Mouse (Mus musculus): ENCODE measurements at regions not wholly inside any gene's neighbourhood (a gene's known extent, or its start where the extent isn't known, plus 50 kb on each side); places are given as distances from the start of the nearest gene placed in this dataset.

DNA sequence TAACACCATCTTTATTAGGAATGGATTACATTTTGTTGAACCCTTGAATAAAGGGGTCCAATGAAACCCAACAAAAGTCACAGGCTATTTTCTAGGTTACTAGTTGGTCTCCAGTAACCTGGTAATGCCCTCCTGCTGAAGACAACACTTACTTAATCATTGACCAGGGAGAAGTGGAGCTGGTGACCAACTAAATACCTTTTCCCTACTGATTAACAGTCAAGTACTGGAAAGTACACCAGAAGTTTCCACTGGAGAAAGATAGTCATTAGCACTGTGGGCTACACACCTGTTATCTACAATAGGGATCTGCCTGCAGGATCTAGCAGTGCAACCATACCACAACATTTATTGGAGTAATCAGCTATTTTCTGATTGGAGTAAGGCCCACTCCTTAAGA is 718.7 kb downstream of the Trhde start:
- DNase-seq (ENCODE audit: low spot score in 2 of 2): no peak

DNA sequence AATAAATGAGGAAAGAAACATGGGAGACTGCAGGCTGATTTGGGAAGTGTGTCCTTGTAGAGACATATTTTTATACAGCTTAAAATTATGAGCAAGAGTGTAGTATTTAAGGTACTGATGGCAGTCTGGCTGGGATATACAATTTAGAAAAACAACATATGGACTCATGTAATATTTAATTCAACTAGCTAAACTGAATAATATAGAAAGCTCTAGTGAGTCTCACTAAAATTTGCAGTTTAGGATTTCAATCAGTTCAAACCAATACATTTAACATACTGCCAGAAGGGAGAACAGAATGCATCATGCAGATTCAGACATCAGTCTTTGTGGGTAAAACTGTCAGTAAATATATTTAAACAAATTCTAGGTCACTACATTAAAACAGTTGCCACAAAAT is 760.1 kb downstream of the Trhde start:
- no peak for DNase-seq (ENCODE audit: low spot score in 2 of 2)

DNA sequence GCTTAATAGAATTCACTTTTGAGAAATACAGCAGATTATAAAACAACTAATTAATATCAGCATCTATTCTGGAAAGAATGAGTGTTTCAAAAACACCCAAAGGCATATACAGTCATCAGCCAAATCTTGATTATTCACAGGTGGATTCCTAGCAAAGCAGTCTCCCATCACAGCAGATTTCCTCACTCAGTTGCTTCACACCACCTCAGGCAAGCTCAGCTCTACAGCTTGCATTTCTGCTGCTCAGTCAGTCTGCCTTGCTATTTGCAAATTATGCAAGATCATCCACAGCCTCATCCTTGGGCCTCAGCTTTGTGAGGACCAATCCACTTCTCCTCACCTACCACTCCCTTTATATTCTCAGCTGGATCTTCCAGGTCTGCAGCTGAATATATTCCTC is 788.7 kb downstream of the Trhde start:
- DNase-seq (ENCODE audit: low spot score in 2 of 2): no peak

DNA sequence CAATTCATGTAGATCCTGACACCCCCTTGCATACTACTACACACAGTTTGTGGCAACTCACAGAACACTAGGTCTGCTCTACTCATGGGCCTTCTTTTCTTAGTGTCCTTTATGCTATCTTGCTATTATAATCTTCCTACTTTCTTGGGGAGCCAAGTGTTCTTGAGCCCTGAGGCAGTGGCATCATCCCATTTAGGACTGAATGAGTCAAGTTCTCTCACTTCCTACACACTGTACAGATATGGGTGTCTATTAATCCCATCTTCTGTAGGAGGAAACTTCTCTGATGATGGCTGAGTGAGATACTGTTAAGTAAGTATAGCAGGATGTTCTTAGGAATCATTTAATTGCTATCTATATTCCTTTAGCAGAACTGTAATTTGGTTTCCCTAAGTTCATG is 816.7 kb downstream of the Trhde start:
- DNase-seq (ENCODE audit: low spot score in 2 of 2): peak; percentile 6 to 7

DNA sequence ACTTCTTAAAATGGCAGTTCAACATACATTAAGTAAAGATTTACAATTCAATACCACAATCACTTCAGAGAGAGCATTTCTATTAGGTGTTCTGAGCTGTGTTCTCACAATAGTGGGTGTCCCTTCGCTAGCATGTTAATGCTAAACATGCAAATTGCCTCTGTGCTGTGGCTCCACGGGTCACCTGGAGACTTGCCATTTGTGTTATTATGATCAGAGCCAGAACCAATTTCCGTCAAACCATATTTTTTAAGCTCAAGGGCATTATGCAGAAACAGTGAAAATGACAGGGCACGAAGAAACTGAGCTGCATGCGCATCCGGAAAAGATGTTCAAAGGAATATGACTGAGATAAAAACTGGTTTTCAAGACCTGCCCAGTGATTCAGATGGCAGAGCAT is 829.3 kb downstream of the Trhde start:
- DNase-seq (ENCODE audit: low spot score in 2 of 2): no peak

DNA sequence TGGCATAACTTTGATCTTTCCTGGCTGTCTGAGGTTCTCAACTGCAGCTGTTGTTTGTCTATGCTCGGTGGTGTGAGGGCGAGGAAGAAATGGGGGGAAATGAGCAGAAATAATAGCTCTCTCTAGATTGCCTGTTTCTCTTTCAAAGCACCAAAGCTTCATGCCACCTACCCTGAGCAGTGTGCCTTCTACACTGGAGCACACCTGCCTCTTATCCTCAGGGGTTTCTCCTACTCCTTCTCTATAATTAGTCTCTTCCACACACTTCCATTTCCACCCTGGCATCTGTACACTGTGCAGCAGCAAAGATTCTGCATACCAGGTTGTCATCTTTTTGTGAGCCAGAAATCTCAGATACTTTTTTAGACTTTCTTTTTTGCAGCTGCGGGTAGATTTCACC is 855.3 kb downstream of the Trhde start:
- DNase-seq (ENCODE audit: low spot score in 2 of 2): peak; percentile 17 to 36

DNA sequence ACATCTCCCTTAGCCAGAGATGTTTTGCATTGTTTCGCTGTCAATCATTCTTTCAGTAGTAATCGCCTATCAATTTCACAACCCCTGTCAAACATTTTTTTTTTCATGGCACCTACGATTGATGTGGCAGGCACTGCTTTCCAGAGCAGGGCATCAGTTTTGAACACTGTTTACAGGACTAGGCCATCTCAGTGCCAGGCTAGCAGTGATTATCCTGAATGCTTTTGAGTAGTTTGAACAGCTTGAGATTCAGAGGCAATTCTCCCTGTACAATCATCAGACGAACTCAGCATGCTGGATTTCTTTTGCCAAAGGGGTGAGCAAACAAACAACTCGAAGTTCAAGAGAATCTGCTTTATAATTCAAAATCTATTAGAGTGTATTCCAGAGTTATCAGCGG is 862.6 kb downstream of the Trhde start:
- no peak for DNase-seq (ENCODE audit: low spot score in 2 of 2)

DNA sequence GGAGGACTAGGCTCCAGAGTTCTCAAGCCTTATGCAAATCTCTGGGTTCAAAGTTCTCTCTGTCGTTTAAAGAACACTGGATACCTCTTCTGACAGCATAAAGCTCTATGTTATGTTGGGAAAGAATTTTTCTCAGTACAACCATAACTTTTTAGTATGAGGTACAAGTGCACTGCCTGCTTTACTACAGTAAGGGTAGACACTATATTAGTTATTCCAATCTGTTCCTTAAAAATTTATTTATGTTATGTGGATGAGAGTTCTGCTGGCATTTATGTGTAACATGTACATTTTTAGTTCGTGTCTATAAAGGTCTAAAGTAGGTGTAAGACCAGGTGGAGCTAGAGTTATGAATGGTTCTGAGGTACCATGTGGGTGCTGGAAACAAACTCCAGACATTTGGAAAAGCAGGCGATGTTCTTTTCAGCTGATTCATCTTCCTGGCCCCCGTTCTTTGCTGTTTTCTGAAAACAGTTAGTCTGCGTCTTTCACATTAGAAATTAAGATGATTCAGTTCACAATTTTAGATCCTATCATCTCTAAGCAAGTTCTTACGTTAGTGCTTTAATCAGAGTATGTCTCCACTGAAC is 871.8 kb downstream of the Trhde start:
- peak; percentile 16 to 41 for DNase-seq (ENCODE audit: low spot score in 2 of 2)

DNA sequence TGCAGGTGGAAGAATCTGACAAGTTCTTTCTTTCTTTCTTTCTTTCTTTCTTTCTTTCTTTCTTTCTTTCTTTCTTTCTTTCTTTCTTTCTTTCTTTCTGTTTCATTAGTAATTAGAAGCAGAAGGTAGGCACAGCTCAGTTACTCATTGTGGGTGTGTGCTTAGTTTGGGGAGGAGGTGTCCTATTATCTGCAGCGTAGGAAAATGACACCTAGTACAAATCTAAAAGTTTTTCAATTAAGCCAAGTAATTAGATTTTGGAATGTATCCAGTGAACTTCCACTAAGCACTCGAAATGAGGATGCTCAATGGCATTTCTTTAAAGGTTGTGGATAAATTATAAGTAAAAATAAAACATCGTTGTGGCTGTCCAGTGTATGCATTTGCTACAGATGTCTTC is 885.4 kb downstream of the Trhde start:
- no peak for DNase-seq (ENCODE audit: low spot score in 2 of 2)

DNA sequence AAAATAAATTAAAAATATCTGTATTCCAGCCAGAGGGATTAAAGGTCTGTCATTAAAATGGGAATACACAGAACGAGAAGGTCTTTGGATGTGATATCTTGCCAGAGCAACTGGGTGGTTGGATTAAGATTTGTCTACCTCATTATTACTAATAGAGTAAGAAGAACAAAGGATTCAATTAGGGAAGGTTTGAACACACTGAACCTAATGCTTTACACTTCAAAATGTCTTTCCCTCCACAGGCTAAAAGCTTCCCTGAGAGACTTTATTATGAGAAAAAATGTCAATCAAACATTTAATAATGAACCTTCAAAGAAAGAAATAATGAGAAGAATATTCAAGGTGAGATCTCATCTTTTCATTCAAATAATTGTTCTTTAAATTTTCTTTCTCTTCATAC is 899.4 kb downstream of the Trhde start:
- no peak for DNase-seq (ENCODE audit: low spot score in 2 of 2)

DNA sequence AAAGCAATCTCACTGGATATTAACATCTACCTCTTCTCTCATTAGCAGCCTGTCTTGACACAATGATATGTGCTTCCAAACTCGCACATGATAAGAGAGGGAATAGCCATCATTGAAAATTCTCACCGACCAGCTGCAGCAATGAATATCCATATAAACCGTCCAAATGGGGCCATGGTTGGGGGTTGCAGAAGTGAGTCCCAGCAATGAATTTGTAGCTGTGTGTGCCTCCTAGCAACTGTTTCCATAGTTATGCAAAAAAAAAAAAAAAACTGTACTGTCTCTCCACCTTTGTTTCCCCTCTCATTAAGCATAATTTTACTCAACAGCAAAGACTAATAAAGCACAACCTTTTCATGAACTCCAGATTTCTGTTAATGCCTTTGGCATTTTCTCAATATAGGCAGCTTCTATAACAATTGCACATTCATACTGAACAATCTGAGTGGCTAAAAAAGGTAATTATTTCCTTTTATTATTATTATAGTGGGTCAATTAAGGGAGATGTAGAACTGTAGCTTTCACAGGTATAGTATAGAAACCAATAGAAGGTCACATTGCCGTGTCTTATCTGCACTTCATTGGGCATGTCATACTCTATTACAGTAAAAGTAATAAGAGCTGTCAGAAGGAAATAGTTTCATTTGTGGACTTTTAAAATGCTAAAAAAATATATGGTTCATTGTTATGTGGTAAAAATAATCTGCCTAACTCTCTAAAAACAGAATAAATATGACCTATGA is 927.5 kb downstream of the Trhde start:
- DNase-seq (ENCODE audit: low spot score in 2 of 2): no peak

DNA sequence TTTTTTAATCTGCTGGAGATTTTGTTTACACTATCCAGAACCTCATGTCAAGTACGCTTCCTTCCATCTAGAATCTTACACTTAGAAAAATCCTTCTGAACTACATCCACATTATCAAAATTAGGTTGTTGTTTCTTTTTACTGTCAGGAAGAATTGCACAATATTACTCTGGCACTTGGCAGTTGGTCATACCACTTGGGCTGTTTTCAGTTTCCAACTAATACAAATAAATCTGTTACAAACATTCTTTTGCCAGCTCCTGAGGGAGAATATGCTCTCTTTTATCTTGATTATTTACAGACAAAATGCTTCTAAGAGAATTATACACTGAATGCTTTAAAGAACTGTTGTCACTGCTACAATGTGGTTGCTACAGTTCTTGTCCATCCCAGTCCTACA is 895.8 kb upstream of the Atxn7l3b start:
- DNase-seq (ENCODE audit: low spot score in 2 of 2): no peak
